Mouse (Mus musculus): ENCODE measurements around the gene Pnmal1. TPM values are rescaled to one million over a fixed set of nuclear protein-coding genes. Genes with fewer than 3 reads are reported as not detected.
A peak's percentile ranks its signal among the peaks of the same experiment; 100 is the strongest.

The Pnmal1 gene
- total and polyA plus RNA-seq, 3 experiments = 0.57 to 7.2 (median 2.6) TPM

GRCm38 (mm10) chr7:16995345-16995744, 35.9 kb downstream of the Pnmal1 start:
- DNase-seq = no peak

- no peak for DNase-seq
Observed at GRCm38 (mm10) chr7:16999233-16999632, 39.8 kb downstream of the Pnmal1 start.

- peak; percentile 90 for DNase-seq
Observed at GRCm38 (mm10) chr7:16999650-17000049, 40.2 kb downstream of the Pnmal1 start.

GRCm38 (mm10) chr7:17002375-17003195, 43.1 kb downstream of the Pnmal1 start:
- peak; percentile 80 for DNase-seq

GRCm38 (mm10) chr7:17003230-17003960, 43.9 kb downstream of the Pnmal1 start:
- peak; percentile 31 for DNase-seq

GRCm38 (mm10) chr7:17004716-17005115, 45.2 kb downstream of the Pnmal1 start:
- no peak for DNase-seq

GRCm38 (mm10) chr7:17007300-17007699, 47.8 kb downstream of the Pnmal1 start:
- DNase-seq = no peak

GRCm38 (mm10) chr7:17009326-17010009, 50.0 kb downstream of the Pnmal1 start:
- DNase-seq = no peak

- no peak for DNase-seq
Observed at GRCm38 (mm10) chr7:17010010-17010347, 50.5 kb downstream of the Pnmal1 start.

GRCm38 (mm10) chr7:17011909-17012590, 52.6 kb downstream of the Pnmal1 start:
- no peak for DNase-seq

Other genes starting within 250 kb of the Pnmal1 start
- not detected for gene Ceacam9, start 237.8 kb upstream of the Pnmal1 start, total RNA-seq (2021)
- gene Ceacam9, start 237.8 kb upstream of the Pnmal1 start, polyA plus RNA-seq (2012; rRNA removed) = not detected in 2 replicates
- 100 to 1,000 TPM; 138 to 139 TPM for gene Ap2s1, start 221.3 kb upstream of the Pnmal1 start, total RNA-seq (2021)
- gene Ap2s1, start 221.3 kb upstream of the Pnmal1 start, polyA plus RNA-seq (2012; rRNA removed) = 331 and 352 TPM in 2 replicates
- 100 to 1,000 TPM; 144 to 291 TPM for gene Slc1a5, start 178.3 kb upstream of the Pnmal1 start, total RNA-seq (2021)
- gene Slc1a5, start 178.3 kb upstream of the Pnmal1 start, polyA plus RNA-seq (2012; rRNA removed) = 220 and 344 TPM in 2 replicates
- 10 to 100 TPM; 58.9 to 64.1 TPM for gene Strn4, start 143.8 kb upstream of the Pnmal1 start, total RNA-seq (2021)
- 121 and 138 TPM in 2 replicates for gene Strn4, start 143.8 kb upstream of the Pnmal1 start, polyA plus RNA-seq (2012; rRNA removed)
- 10 to 100 TPM; 23.9 to 29.5 TPM for gene Fkrp, start 142.9 kb upstream of the Pnmal1 start, total RNA-seq (2021)
- 46.3 and 49.6 TPM in 2 replicates for gene Fkrp, start 142.9 kb upstream of the Pnmal1 start, polyA plus RNA-seq (2012; rRNA removed)
- gene Prkd2, start 116.8 kb upstream of the Pnmal1 start, total RNA-seq (2021) = 10 to 100 TPM; 16.0 to 18.4 TPM
- gene Prkd2, start 116.8 kb upstream of the Pnmal1 start, polyA plus RNA-seq (2012; rRNA removed) = 39.2 and 47.2 TPM in 2 replicates
- gene Dact3, start 84.4 kb upstream of the Pnmal1 start, total RNA-seq (2021) = 1 to 10 TPM; 2.5 to 5.3 TPM
- 16.2 and 22.1 TPM in 2 replicates for gene Dact3, start 84.4 kb upstream of the Pnmal1 start, polyA plus RNA-seq (2012; rRNA removed)
- under 1 TPM; 0.43 to 0.69 TPM for gene Gng8, start 67.9 kb upstream of the Pnmal1 start, total RNA-seq (2021)
- gene Gng8, start 67.9 kb upstream of the Pnmal1 start, polyA plus RNA-seq (2012; rRNA removed) = 1.0 and 1.7 TPM in 2 replicates
- 1 to 10 TPM in 1 of 2 experiments, under 1 TPM in 1; 0.98 to 3.8 TPM for gene Ptgir, start 53.2 kb upstream of the Pnmal1 start, total RNA-seq (2021)
- 4.0 and 4.8 TPM in 2 replicates for gene Ptgir, start 53.2 kb upstream of the Pnmal1 start, polyA plus RNA-seq (2012; rRNA removed)
- 100 to 1,000 TPM; 254 to 261 TPM for gene Calm3, start 35.6 kb upstream of the Pnmal1 start, total RNA-seq (2021)
- gene Calm3, start 35.6 kb upstream of the Pnmal1 start, polyA plus RNA-seq (2012; rRNA removed) = 402 and 408 TPM in 2 replicates
- gene Pnmal2, start 15.0 kb upstream of the Pnmal1 start, total RNA-seq (2021) = 10 to 100 TPM; 19.7 to 47.9 TPM
- gene Pnmal2, start 15.0 kb upstream of the Pnmal1 start, polyA plus RNA-seq (2012; rRNA removed) = 9.9 and 10.9 TPM in 2 replicates
- gene Gm42372, start 23.4 kb downstream of the Pnmal1 start, total RNA-seq (2021) = 1 to 10 TPM; 1.1 to 1.6 TPM
- gene Gm42372, start 23.4 kb downstream of the Pnmal1 start, polyA plus RNA-seq (2012; rRNA removed) = 0.13 and 0.33 TPM in 2 replicates
- gene Ccdc8, start 33.0 kb downstream of the Pnmal1 start, total RNA-seq (2021) = 10 to 100 TPM; 13.6 to 28.9 TPM
- gene Ccdc8, start 33.0 kb downstream of the Pnmal1 start, polyA plus RNA-seq (2012; rRNA removed) = 7.3 and 7.5 TPM in 2 replicates
- 10 to 100 TPM; 82.2 to 86.0 TPM for gene Ppp5c, start 68.2 kb downstream of the Pnmal1 start, total RNA-seq (2021)
- 164 and 179 TPM in 2 replicates for gene Ppp5c, start 68.2 kb downstream of the Pnmal1 start, polyA plus RNA-seq (2012; rRNA removed)
- 1 to 10 TPM; 1.6 to 3.2 TPM for gene Hif3a, start 102.7 kb downstream of the Pnmal1 start, total RNA-seq (2021)
- 3.1 and 4.0 TPM in 2 replicates for gene Hif3a, start 102.7 kb downstream of the Pnmal1 start, polyA plus RNA-seq (2012; rRNA removed)
- under 1 TPM; 0.35 to 0.58 TPM for gene Psg16, start 114.4 kb downstream of the Pnmal1 start, total RNA-seq (2021)
- gene Psg16, start 114.4 kb downstream of the Pnmal1 start, polyA plus RNA-seq (2012; rRNA removed) = 0.13 and 0.33 TPM in 2 replicates
- not detected for gene Ceacam3, start 190.6 kb downstream of the Pnmal1 start, total RNA-seq (2021)
- not detected in 2 replicates for gene Ceacam3, start 190.6 kb downstream of the Pnmal1 start, polyA plus RNA-seq (2012; rRNA removed)
- not detected for gene Psg29, start 243.8 kb downstream of the Pnmal1 start, total RNA-seq (2021)
- gene Psg29, start 243.8 kb downstream of the Pnmal1 start, polyA plus RNA-seq (2012; rRNA removed) = not detected in 2 replicates